ENCODE assay signal across 17 mouse cellular contexts in the genomic region with DNA sequence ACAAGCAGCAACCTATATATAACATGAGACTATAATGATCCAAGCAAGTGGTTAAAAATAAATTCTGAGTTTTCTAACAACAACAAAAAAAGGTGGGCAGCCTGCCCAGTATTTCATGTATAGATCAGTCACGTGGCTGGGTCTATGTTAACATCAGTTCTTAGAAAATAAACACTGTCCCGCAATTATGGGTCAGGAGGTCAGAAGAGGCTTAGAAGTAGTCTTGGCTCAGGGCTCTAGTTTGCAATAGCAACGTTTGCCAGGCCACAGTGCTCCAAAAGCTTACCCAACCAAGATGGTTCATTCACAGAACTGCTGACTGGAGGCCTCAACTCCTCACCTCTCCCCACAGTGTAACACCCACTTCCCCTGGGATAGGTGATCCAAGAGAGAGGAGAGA.
DNase-seq lines count a peak whose midpoint lies in the region; ATAC-seq lines count a peak whose summit lies in the region.
"Had no signal": no experiment of that assay in that cellular context is flagged by ENCODE, and none has a peak within 500 bp of the region (broad histone marks: within the 10 kb centered on the region; RNA-seq: fewer than 3 reads in every experiment).

No protein-coding gene starts in this region.

- no peak overlapping the region for H3K4me2 ChIP-seq in lung, embryonic 16.5 days (ENCODE audit: low read depth, low read length)
- no peak overlapping the region for H3K4me2 ChIP-seq in stomach, embryonic 15.5 days
- H3K4me2 ChIP-seq: hindbrain, embryonic 13.5 days; limb, embryonic 12.5 days; midbrain, embryonic 13.5 days had no signal

- peak; percentile 89 for ATAC-seq in lung, embryonic 16.5 days (ENCODE audit: low read depth)
- 0 out of 2 replicates have a peak, but pooled peaks have one; percentile 29 for ATAC-seq in stomach, embryonic 15.5 days (ENCODE audit: insufficient read depth, low FRiP score, low read depth)
- ATAC-seq: CD4-positive, CD25-positive, alpha-beta regulatory T cell, adult 4 months; midbrain, embryonic 13.5 days had no signal

- no peaks in the 10 kb centered on the region for H3K36me3 ChIP-seq in lung, embryonic 16.5 days (ENCODE audit: control insufficient read depth, insufficient read depth, low read length)
- H3K36me3 ChIP-seq in stomach, embryonic 15.5 days, result no peaks in the 10 kb centered on the region
- H3K36me3 ChIP-seq in heart, embryonic 10.5 days, result no peaks in the 10 kb centered on the region
- H3K36me3 ChIP-seq: hindbrain, embryonic 13.5 days; limb, embryonic 12.5 days; midbrain, embryonic 13.5 days had no signal

- peaks cover 12% of the 10 kb centered on the region for H3K4me1 ChIP-seq in lung, embryonic 16.5 days (replicated peaks; ENCODE audit: control insufficient read depth, insufficient read depth, low read length)
- peaks cover 3% of the 10 kb centered on the region; the same call in 1 of the 2 replicates for H3K4me1 ChIP-seq in stomach, embryonic 15.5 days
- H3K4me1 ChIP-seq in heart, embryonic 10.5 days, result no peaks in the 10 kb centered on the region
- H3K4me1 ChIP-seq: hindbrain, embryonic 13.5 days; midbrain, embryonic 13.5 days had no signal

- H3K4me3 ChIP-seq in lung, embryonic 16.5 days (ENCODE audit: low read length), result no peak overlapping the region
- no peak overlapping the region for H3K4me3 ChIP-seq in stomach, embryonic 15.5 days (replicated peaks)
- H3K4me3 ChIP-seq in heart, embryonic 10.5 days, result no peak overlapping the region
- H3K4me3 ChIP-seq: hindbrain, embryonic 13.5 days; limb, embryonic 12.5 days; midbrain, embryonic 13.5 days had no signal

- H3K27ac ChIP-seq in lung, embryonic 16.5 days (ENCODE audit: low read length), result peak overlapping the region; percentile 44; the same call in 1 of the 2 replicates
- H3K27ac ChIP-seq in stomach, embryonic 15.5 days, result no peak overlapping the region
- no peak overlapping the region for H3K27ac ChIP-seq in heart, embryonic 10.5 days
- H3K27ac ChIP-seq: hindbrain, embryonic 13.5 days; limb, embryonic 12.5 days; midbrain, embryonic 13.5 days had no signal

- WGBS in lung, embryonic 16.5 days, result 3% methylated on average over 3 of the region's 3 CpGs
- WGBS in stomach, embryonic 15.5 days, result 11% methylated on average over 3 of the region's 3 CpGs
- 53% methylated on average over 3 of the region's 3 CpGs for WGBS in heart, embryonic 10.5 days

- H3K9ac ChIP-seq in lung, embryonic 16.5 days (ENCODE audit: low read length), result no peak overlapping the region
- H3K9ac ChIP-seq in stomach, embryonic 15.5 days, result no peak overlapping the region
- H3K9ac ChIP-seq: hindbrain, embryonic 13.5 days; limb, embryonic 12.5 days; midbrain, embryonic 13.5 days had no signal

- no peaks in the 10 kb centered on the region for H3K9me3 ChIP-seq in lung, embryonic 16.5 days (ENCODE audit: control insufficient read depth, low read length)
- no peaks in the 10 kb centered on the region for H3K9me3 ChIP-seq in stomach, embryonic 15.5 days
- H3K9me3 ChIP-seq in heart, embryonic 10.5 days, result no peaks in the 10 kb centered on the region
- H3K9me3 ChIP-seq: hindbrain, embryonic 13.5 days; limb, embryonic 12.5 days; midbrain, embryonic 13.5 days had no signal

- H3K27me3 ChIP-seq in lung, embryonic 16.5 days (ENCODE audit: control insufficient read depth, insufficient read depth, low read depth, low read length), result no peaks in the 10 kb centered on the region
- no peaks in the 10 kb centered on the region for H3K27me3 ChIP-seq in stomach, embryonic 15.5 days (replicated peaks)
- peaks cover 11% of the 10 kb centered on the region; the same call in 1 of the 2 replicates for H3K27me3 ChIP-seq in heart, embryonic 10.5 days (ENCODE audit: insufficient read depth, poor library complexity, severe bottlenecking)
- H3K27me3 ChIP-seq: midbrain, embryonic 13.5 days had no signal

- peak; percentile 34 to 60 for DNase-seq in right cerebral cortex, postnatal 10 days (ENCODE audit: low spot score in 2 of 2)
- no peak for DNase-seq in right cerebral cortex, adult 18-20 months
- DNase-seq in gonadal fat pad, adult 2 months (ENCODE audit: low read depth), result peak; percentile 12
- DNase-seq in frontal cortex, postnatal 25 days (ENCODE audit: low spot score in 2 of 2), result no peak
- no peak for DNase-seq in heart, embryonic 10.5 days (ENCODE audit: low spot score)
- no peak for DNase-seq in layer of hippocampus, postnatal 14 days (ENCODE audit: low spot score in 2 of 2)
- DNase-seq: cerebellum, adult 9-11 months; embryo, embryonic 11 days; heart, adult 18-20 months; kidney, adult 2 months; thymus, postnatal 36 days had no signal

Comparison
In these comparisons a context has a peak if more than half of its experiments do, and no peak if none do; other contexts are left out.
1. DNase-seq: peak in right cerebral cortex, postnatal 10 days (2 of 2) and gonadal fat pad, adult 2 months (single experiment); none in right cerebral cortex, adult 18-20 months (single experiment), frontal cortex, postnatal 25 days (0 of 2), heart, embryonic 10.5 days (single experiment) and layer of hippocampus, postnatal 14 days (0 of 2).